Mouse (Mus musculus) heart, adult 10 weeks (tissue): ENCODE data around the gene Olfr488. TPM values are rescaled to one million over a fixed set of nuclear protein-coding genes. Genes with fewer than 3 reads are reported as not detected.

ENCODE experiments used
- polyA plus RNA-seq: library from polyadenylated mRNA; stranded (reverse); fragments of 350-450 nt; fragmentation: Illumina TruSeq; extraction: RNeasy Lipid Tissue Mini Kit (QIAGEN cat#74804); gene quantifications from one replicate; pipeline ENCODE4 v1.2.3, GENCODE M21; 2014; ENCODE audit warnings: low read depth, low replicate concordance

The Olfr488 gene
- not detected for polyA plus RNA-seq

GRCm38 (mm10) chr7:108258247-108258646, at the start of gene Olfr488:
Gene Olfr488, minus strand, starts transcription at chr7:108258347.

GRCm38 (mm10) chr7:108288834-108289233, 30.7 kb upstream of the Olfr488 start, which contains the start of gene Olfr490:
Gene Olfr490, minus strand, starts transcription at chr7:108288934.

GRCm38 (mm10) chr7:108214536-108214935, 43.6 kb downstream of the Olfr488 start, which contains the start of gene Olfr487:
Gene Olfr487, minus strand, starts transcription at chr7:108214636.

Other genes with a start within 250 kb of the Olfr488 start
- gene Olfr478, start 224.4 kb downstream of the Olfr488 start, polyA plus RNA-seq: not detected
- not detected for gene Olfr479, start 207.7 kb downstream of the Olfr488 start, polyA plus RNA-seq
- gene Olfr480, start 191.0 kb downstream of the Olfr488 start, polyA plus RNA-seq: not detected
- not detected for gene Olfr481, start 178.5 kb downstream of the Olfr488 start, polyA plus RNA-seq
- not detected for gene Olfr482, start 160.8 kb downstream of the Olfr488 start, polyA plus RNA-seq
- gene Olfr483, start 157.5 kb downstream of the Olfr488 start, polyA plus RNA-seq: not detected
- not detected for gene Olfr484, start 130.9 kb downstream of the Olfr488 start, polyA plus RNA-seq
- not detected for gene Olfr485, start 98.5 kb downstream of the Olfr488 start, polyA plus RNA-seq
- gene Olfr486, start 85.6 kb downstream of the Olfr488 start, polyA plus RNA-seq: not detected
- gene Olfr487, start 43.7 kb downstream of the Olfr488 start, polyA plus RNA-seq: not detected
- not detected for gene Olfr490, start 30.6 kb upstream of the Olfr488 start, polyA plus RNA-seq
- gene Olfr491, start 55.1 kb upstream of the Olfr488 start, polyA plus RNA-seq: not detected
- not detected for gene Olfr492, start 65.3 kb upstream of the Olfr488 start, polyA plus RNA-seq
- gene Olfr493, start 88.6 kb upstream of the Olfr488 start, polyA plus RNA-seq: not detected
- not detected for gene Olfr494, start 107.0 kb upstream of the Olfr488 start, polyA plus RNA-seq
- gene Olfr495, start 134.8 kb upstream of the Olfr488 start, polyA plus RNA-seq: not detected
- gene Olfr497, start 162.1 kb upstream of the Olfr488 start, polyA plus RNA-seq: not detected
- gene Olfr498, start 207.0 kb upstream of the Olfr488 start, polyA plus RNA-seq: not detected